Mouse (Mus musculus) heart, embryonic 11.5 days (tissue): ENCODE measurements around the gene Smurf1. TPM values are rescaled to one million over a fixed set of nuclear protein-coding genes. Genes with fewer than 3 reads are reported as not detected.

Experiments
- ATAC-seq: fragments of 200-750 bp; cut with Nextera tagmentation; replicated peaks from 2 replicates; pipeline ENCODE4 v1.8.0; 2017; ENCODE audit warnings: moderate library complexity; ENCODE audit not compliant: insufficient number of reproducible peaks, low FRiP score, low TSS enrichment
- H3K27ac ChIP-seq: fragments of 300-500 bp; sonication (generic); 2 replicates; pipeline ENCODE4 v1.5.1; 2014; ENCODE audit warnings: mild to moderate bottlenecking, low read depth, low read length
- H3K27me3 ChIP-seq: fragments of 300-500 bp; sonication (generic); 2 replicates; pipeline ENCODE4 v1.6.1; 2014; ENCODE audit warnings: mild to moderate bottlenecking, low read length, mixed read lengths; ENCODE audit not compliant: control insufficient read depth, insufficient read depth
- H3K36me3 ChIP-seq: fragments of 300-500 bp; sonication (generic); 2 replicates; pipeline ENCODE4 v1.6.1; 2014; ENCODE audit warnings: mild to moderate bottlenecking, low read length, moderate library complexity, mixed read lengths; ENCODE audit not compliant: control insufficient read depth, insufficient read depth
- H3K4me1 ChIP-seq: fragments of 300-500 bp; sonication (generic); 2 replicates; pipeline ENCODE4 v1.6.1; 2014; ENCODE audit warnings: low read length; ENCODE audit not compliant: control insufficient read depth, insufficient read depth
- H3K4me2 ChIP-seq: fragments of 300-500 bp; sonication (generic); 2 replicates; pipeline ENCODE4 v1.6.1; 2014; ENCODE audit warnings: mild to moderate bottlenecking, moderate library complexity
- H3K4me3 ChIP-seq: fragments of 300-500 bp; sonication (generic); 2 replicates; pipeline ENCODE4 v1.5.1; 2014; ENCODE audit warnings: low read depth, low read length
- H3K9ac ChIP-seq: fragments of 300-500 bp; sonication (generic); 2 replicates; pipeline ENCODE4 v1.6.1; 2014; ENCODE audit warnings: mild to moderate bottlenecking, low read depth, low read length, moderate library complexity
- H3K9me3 ChIP-seq: fragments of 300-500 bp; sonication (generic); replicated peaks from 2 replicates; pipeline ENCODE4 v1.6.1; 2016; ENCODE audit warnings: low read length; ENCODE audit not compliant: control insufficient read depth
- WGBS: fragments of 180-500 bp; shearing (Covaris S2); extraction: QIAGEN DNeasy Blood & Tissue Kit; methylation state at CpG from one replicate; pipeline ENCODE4 v1.1.7; 2014; ENCODE audit not compliant: insufficient replicate concordance; 5-methylcytosine and 5-hydroxymethylcytosine counted together
- polyA plus RNA-seq: library from polyadenylated mRNA; unstranded; fragments of >200 nt; fragmentation: Nextera tagmentation; extraction: Ambion mirVana; gene quantifications from 2 replicates; pipeline ENCODE4 v1.2.1, GENCODE M21; 2014

Smurf1 gene
- polyA plus RNA-seq, 1 experiment from 2014 or later: 14.3 TPM

DNA sequence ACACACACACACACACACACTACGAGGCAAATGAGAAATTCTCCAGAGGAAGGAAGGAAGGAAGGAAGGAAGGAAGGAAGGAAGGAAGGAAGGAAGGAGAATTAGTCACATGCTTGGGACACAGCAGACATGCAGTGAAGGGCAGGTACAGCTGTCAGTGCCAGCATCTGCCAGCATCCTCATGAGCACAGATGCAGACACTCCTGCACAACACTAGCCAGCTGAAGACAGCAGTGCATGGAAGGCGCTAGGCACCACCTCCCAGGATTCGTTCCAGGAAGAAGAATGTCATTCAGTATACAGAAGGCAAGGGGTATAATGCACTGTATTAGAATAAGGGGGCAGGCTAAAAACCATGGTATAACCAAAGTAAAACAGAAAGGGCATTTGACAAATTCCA, 24.7 kb downstream of the Smurf1 start:
- Histone ChIP-seq H3K4me1 (peaks cover 27% of the 10 kb centered on the region), H3K4me2 (no peak overlapping the region), H3K9ac (no peak overlapping the region), H3K4me3 (no peak overlapping the region), H3K36me3 (no peaks in the 10 kb centered on the region), H3K9me3 (no peaks in the 10 kb centered on the region), H3K27me3 (no peaks in the 10 kb centered on the region), H3K27ac (no peak overlapping the region)
- WGBS: 75% methylated on average over 3 of the region's 3 CpGs
- ATAC-seq: no peak

DNA sequence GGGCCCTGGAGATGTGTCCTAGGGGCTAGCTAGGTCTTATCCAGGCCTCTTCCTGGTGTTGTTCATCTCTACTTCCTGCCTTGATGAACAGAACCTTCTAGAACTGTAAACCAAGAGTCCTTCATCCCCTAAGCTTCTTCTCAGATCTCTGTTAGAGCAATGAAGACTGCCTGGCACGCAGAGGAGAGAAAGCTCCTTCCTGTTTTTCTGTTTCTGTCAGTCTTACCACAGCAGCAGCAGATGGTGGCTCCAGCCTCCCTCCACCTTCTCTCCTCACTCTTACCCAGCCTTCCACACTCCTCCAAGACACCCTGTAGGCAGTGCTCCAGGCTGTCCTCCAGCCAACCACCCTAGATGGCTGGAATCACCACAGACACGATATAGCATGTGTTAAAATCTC, 28.3 kb downstream of the Smurf1 start:
- Histone ChIP-seq H3K9ac (no peak overlapping the region), H3K9me3 (no peaks in the 10 kb centered on the region), H3K36me3 (no peaks in the 10 kb centered on the region), H3K4me3 (no peak overlapping the region), H3K4me1 (peaks cover 38% of the 10 kb centered on the region), H3K27ac (no peak overlapping the region), H3K4me2 (no peak overlapping the region), H3K27me3 (no peaks in the 10 kb centered on the region)
- no peak for ATAC-seq
- WGBS: 67% methylated on average over 2 of the region's 2 CpGs

DNA sequence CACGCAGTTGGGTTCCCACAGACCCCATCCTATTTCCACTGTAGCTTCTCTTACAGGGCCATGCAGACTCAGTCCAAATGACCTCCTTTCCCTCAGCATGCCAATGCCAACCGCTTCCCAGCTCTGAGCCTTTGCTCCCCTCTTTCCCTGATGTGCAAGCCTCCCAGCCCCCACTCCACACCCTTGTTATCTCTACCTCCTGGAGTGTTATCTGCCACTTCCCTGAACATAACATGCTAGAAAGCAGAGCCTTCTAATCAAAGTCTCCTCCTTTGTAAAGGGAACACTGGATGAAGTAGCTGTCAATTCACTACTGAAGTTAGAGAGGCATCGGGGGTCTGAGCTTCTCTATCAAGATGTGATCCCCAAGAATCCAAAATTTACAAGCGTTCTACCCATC, 32.2 kb downstream of the Smurf1 start:
- Histone ChIP-seq H3K27me3 (no peaks in the 10 kb centered on the region), H3K4me2 (peak overlapping the region; percentile 15), H3K4me3 (no peak overlapping the region), H3K9me3 (no peaks in the 10 kb centered on the region), H3K36me3 (no peaks in the 10 kb centered on the region), H3K4me1 (peaks cover 49% of the 10 kb centered on the region), H3K27ac (0 out of 2 replicates have a peak overlapping the region, but pooled peaks have one; percentile 4), H3K9ac (no peak overlapping the region)
- WGBS: 28% methylated on average over 4 of the region's 4 CpGs
- no peak for ATAC-seq

DNA sequence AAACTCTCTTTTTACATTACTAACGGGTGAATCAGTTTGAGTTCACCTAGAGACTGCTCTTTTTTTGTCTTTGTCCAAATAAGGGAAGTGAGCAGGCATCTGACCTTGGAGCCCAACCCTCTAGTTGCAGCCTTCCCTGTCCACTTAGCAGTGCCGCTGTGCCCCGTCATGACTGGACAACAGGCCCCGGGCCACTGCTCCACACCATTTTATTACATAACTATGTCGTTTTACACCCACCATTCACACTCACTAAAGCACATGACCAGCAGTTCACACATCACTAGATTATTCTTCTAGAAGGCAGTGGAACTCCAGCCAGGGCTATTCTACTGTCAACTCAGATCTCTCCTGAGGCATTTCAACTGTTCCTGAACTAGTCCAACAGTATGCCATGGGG, 33.8 kb downstream of the Smurf1 start:
- no peak overlapping the region for H3K4me2 ChIP-seq
- peaks cover 53% of the 10 kb centered on the region for H3K4me1 ChIP-seq
- no peak overlapping the region for H3K4me3 ChIP-seq
- no peak overlapping the region for H3K27ac ChIP-seq
- H3K27me3 ChIP-seq: no peaks in the 10 kb centered on the region
- H3K9me3 ChIP-seq: no peaks in the 10 kb centered on the region
- no peak for ATAC-seq
- 69% methylated on average over 5 of the region's 5 CpGs for WGBS
- H3K36me3 ChIP-seq: no peaks in the 10 kb centered on the region
- no peak overlapping the region for H3K9ac ChIP-seq

DNA sequence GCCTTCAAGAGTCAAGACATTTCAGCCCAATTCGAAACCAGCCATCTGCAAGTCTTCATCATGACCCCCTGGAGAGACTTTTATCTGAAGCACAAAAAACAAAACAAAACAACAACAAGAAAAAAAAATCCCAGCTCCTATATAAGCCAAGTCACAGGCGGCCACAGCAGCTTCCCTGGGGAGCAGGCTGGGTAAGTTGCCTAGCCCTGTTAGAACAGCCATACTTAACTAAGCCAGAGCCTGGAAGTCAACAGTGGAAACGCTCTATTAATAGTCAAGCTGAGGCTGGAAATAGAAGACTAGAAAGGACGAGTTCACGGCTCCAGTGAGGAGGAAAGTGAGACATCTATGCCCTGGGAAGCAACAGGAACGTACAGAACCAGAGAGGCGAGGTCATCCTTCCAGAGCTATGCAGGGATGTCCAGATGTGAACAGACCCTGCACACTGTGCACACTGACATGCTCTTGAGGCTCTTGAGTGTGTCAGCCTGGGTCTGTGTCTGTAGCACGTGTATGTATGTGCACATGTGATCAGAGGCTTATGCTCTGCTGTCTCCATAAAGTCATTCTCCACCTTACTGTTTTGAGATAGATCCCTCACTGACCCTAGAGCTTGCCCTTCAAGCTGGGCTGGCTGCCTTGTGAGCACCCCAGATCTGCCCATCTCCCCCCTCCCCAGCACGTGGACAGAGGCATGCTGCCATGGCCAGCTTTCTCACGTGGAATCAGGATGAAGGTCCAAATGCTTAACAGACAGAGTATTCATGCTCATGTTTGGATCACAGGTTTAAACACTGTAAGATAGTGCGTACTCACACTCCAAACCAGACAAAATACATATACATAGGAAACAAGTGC, 36.6 kb downstream of the Smurf1 start:
- no peaks in the 10 kb centered on the region for H3K9me3 ChIP-seq
- no peak overlapping the region for H3K9ac ChIP-seq
- peaks cover 44% of the 10 kb centered on the region for H3K4me1 ChIP-seq
- H3K27ac ChIP-seq: peak overlapping the region; percentile 70
- H3K4me2 ChIP-seq: peak overlapping the region; percentile 40; the same call in 1 of the 2 replicates
- H3K4me3 ChIP-seq: no peak overlapping the region
- H3K36me3 ChIP-seq: no peaks in the 10 kb centered on the region
- no peaks in the 10 kb centered on the region for H3K27me3 ChIP-seq
- 0 out of 2 replicates have a peak, but pooled peaks have one; percentile 37 for ATAC-seq
- 29% methylated on average over 11 of the region's 11 CpGs for WGBS

DNA sequence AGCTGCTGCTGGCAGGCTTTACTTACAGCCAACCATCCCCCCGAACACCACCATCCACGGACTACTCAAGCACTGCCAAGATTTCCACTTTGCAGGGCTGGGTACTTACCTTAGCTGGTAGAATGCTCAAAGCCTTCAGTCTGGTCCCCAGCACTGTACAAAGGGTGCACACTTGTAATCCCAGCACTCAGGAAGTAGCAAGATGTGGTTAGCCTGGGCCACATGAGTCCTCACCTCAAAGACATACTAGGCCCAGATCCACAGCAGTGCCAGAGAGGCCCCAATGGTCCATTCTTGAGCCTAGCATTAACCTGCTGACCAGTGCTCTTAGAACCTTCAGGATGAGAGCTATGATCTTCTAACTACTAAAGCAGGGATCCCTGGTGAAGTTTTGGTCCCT, 39.4 kb downstream of the Smurf1 start:
- Histone ChIP-seq H3K9me3 (no peaks in the 10 kb centered on the region), H3K27ac (no peak overlapping the region), H3K27me3 (no peaks in the 10 kb centered on the region), H3K4me2 (no peak overlapping the region), H3K4me3 (no peak overlapping the region), H3K9ac (no peak overlapping the region), H3K4me1 (peaks cover 54% of the 10 kb centered on the region), H3K36me3 (no peaks in the 10 kb centered on the region)
- ATAC-seq: no peak
- WGBS: 89% methylated on average over 2 of the region's 2 CpGs

DNA sequence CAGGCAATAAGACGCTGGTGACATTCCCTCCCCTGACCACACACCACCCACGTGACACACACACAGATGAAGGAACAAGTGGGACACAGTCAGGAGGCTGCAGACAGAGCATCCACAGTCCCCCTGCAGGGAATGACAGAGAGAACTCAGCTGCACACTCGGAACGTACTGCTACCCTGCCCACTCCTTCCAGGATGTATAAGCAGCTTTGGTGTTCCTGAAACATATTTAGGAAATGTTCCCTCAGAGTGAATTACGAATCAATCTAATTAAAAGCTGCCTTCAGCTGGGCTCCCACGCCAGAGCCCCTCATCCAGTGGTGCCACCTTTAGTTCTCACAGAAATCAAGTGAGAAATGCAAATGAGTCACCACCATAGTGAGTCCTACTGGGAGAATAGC, 42.3 kb downstream of the Smurf1 start:
- Histone ChIP-seq H3K4me2 (no peak overlapping the region), H3K27me3 (no peaks in the 10 kb centered on the region), H3K27ac (no peak overlapping the region), H3K4me3 (no peak overlapping the region), H3K36me3 (no peaks in the 10 kb centered on the region), H3K4me1 (peaks cover 51% of the 10 kb centered on the region), H3K9me3 (no peaks in the 10 kb centered on the region), H3K9ac (no peak overlapping the region)
- no peak for ATAC-seq
- 50% methylated on average over 6 of the region's 6 CpGs for WGBS

DNA sequence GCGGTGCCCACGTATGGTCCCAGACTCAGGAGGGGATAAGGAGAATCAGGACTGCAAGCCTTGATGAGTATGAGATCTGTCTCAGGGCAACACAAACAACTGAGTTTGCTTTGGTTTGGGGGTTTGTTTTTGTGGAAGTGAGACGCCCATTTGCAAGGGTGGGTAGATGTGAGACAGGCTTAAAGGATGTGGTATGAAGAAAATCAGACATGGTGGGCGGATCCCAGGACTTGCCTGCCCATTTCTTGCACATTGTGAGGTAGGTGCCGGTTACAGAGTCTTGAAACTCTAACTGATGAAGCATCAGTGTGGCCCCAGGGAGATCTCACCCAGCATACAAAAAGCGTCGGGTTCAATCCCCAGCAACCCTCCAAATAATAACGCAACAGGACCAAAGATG, 45.9 kb downstream of the Smurf1 start:
- Histone ChIP-seq H3K9me3 (no peaks in the 10 kb centered on the region), H3K4me1 (peaks cover 58% of the 10 kb centered on the region), H3K36me3 (no peaks in the 10 kb centered on the region), H3K9ac (no peak overlapping the region), H3K4me3 (no peak overlapping the region), H3K4me2 (no peak overlapping the region), H3K27ac (no peak overlapping the region), H3K27me3 (no peaks in the 10 kb centered on the region)
- no peak for ATAC-seq
- 79% methylated on average over 8 of the region's 8 CpGs for WGBS

DNA sequence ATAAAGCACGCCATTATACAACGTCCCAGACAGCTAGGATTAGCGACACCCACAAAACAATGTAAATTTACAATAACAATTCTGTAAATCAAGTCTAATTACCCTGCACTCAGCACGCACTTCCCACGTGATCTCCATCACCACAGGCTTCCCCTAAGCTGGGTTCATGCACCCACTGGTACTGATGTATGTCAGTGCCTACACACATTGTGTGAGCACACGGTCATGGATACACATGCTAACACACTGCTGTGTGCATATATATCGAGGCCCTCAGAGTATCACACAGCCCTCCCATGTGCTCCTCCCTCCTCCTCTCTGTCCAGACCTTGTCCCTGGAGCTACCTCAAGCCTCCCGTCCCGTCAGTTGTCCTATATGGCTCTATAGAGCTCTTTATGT, 46.5 kb downstream of the Smurf1 start:
- no peak overlapping the region for H3K9ac ChIP-seq
- H3K4me3 ChIP-seq: no peak overlapping the region
- H3K4me1 ChIP-seq: peaks cover 64% of the 10 kb centered on the region
- no peak overlapping the region for H3K4me2 ChIP-seq
- WGBS: 79% methylated on average over 9 of the region's 9 CpGs
- no peak for ATAC-seq
- H3K27ac ChIP-seq: no peak overlapping the region
- H3K9me3 ChIP-seq: no peaks in the 10 kb centered on the region
- no peaks in the 10 kb centered on the region for H3K27me3 ChIP-seq
- H3K36me3 ChIP-seq: no peaks in the 10 kb centered on the region
